Mouse (Mus musculus) spleen, postnatal 4 days (tissue): ENCODE results near the gene Ppif.

Source experiments
- DNase-seq, 2 experiments: peaks; one replicate each; pipeline ENCODE4 v3.0.0; 2022; ENCODE audit warnings: low spot score in 2 of 2

The Ppif gene

GRCm38 (mm10) chr14:25695059-25695458 is 1.1 kb downstream of the Ppif start:
- no peak for DNase-seq

DNA sequence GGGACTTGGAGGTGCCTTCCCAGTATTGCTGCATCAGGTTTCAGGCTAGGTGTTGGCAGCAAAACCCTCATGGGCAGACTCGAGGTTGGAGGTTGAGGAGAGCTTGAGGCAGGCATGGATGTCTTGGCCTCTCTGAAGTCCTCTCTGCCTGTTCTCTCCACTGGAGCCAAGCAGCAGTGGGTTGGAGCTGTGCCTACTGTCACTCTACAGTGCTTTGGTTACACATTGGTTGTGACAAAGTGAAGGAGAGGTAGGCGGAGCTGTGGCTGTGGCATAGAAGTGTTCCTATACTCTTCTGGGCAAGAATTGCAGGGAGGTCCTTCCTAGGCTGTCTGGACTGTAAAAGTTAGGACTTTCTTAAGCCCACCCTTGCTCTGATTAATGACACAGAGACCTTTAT is 2.4 kb downstream of the Ppif start:
- no peak for DNase-seq

DNA sequence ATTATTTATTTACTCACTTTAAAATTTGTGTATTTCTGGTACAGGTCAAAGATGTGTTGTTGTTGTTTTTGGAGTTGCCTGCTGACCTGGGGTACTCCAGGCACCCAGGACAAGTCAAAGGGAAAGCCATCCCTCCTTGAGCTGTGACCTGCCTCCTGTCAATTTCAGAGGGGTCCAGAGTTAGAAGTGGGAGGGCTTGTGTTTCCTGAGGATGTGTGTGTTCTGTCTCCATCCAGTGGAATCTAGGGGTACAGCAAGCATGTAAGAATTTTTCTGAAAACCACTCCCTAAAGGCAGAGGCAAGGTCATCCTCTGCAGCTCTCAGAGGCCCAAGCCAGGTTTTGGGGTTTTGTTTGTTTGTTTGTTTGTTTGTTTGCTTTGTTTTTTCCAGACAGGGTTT is 8.0 kb downstream of the Ppif start:
- DNase-seq = no peak

DNA sequence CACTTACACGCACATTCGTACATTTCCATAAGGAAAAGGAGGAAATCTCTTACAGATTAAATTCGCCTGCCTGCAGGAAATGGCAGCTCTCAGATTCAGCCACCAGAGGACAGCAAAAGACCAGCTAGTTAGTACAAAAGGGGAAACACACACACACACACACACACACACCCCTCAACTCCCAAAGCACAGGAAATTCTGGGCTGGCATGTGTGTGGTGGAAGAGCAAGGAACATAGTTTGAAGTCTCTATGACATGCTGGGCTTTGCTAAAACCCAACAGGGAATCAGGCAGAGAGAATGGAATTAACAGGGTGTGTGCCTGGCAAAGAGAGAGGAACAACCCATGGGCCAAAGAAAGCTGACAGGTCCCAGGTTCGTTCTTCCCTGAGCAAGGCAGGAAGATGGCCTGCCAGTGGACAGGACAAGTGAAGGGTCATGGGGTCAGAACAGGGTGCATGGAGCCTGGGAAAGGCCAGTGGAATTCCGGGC is 13.8 kb downstream of the Ppif start:
- DNase-seq = peak; percentile 40 to 65

DNA sequence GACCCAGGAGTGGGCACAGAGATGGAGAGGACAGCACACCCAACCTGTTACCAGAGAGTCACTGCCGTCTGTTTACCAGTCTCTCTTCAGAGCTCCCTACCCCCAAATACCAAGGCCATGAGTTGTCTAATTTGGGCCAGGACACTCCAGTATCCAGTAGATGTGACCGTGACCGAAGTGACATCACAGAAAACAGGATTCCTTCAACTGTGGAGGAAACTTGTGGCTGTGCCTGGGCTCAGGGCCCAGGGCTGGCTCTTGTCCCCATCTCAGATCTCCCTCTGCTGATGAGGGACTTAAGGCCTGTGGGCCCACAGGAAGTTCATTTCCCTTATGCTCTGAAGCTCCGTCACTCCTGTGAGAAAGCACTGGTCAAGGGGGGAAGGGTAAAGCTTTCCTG is 14.5 kb downstream of the Ppif start:
- no peak for DNase-seq

- DNase-seq = peak in 1 of 2 experiments; percentile 62
Measured at GRCm38 (mm10) chr14:25708917-25709316, 15.0 kb downstream of the Ppif start.

DNA sequence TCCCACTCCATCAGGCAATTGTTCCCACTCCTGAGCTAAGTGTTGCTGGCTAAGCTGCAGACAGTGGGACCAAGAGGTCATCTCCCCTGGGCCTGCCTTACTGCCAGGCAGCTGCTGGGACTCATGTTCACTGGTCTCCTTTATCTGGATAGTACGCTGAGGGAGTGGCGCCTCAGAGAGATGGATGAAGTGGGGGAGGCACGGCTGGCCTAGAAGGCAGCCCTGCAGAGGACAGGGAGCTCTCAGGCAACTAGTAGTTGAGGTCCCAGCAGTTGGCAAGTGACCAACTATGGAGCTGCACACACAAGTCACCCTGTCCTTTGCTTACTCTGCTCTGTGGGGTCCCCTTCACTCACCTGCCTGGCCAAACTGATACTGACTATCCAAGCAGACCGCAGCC is 16.1 kb downstream of the Ppif start:
- peak in 1 of 2 experiments; percentile 60 for DNase-seq

- no peak for DNase-seq
Measured at GRCm38 (mm10) chr14:25710681-25711080, 16.7 kb downstream of the Ppif start.

DNA sequence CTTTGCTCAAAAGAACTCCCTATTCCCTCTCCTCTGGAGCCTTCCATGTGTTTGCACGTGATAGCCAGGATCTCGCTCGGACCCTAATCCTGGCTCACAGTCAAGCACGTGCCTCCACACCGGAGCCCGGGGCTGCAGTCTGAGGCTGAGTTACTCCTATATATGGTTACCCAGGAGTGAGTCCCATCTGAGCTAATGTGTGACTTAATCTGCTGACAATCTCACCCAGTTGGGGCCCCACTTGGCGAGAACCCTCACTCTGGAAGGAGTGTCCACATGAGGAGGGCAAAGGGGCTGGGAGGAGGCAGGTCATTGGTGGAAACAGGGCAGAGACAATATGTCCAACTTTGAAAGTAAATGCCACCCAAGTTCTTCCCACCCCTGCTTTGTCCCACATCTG is 17.2 kb downstream of the Ppif start:
- DNase-seq = no peak

DNA sequence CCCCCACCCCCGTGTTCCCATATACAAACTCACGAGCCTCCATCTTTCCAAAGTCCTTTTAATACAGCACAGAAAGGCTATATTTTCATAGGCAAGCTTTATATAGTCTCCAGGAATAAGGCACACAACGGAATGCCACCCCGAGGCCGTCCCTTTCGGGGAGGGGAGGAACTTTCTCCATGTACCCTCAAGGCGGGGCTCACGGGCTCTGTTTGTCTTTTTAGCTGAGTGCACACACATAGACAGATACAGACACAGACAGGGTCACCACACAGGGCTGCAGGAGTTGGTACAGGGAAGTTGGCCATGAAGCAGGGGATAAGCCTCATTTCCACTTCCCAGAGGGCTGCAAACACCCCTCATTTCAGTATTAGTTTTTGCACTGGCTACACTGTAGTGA is 17.6 kb downstream of the Ppif start:
- DNase-seq = no peak

DNA sequence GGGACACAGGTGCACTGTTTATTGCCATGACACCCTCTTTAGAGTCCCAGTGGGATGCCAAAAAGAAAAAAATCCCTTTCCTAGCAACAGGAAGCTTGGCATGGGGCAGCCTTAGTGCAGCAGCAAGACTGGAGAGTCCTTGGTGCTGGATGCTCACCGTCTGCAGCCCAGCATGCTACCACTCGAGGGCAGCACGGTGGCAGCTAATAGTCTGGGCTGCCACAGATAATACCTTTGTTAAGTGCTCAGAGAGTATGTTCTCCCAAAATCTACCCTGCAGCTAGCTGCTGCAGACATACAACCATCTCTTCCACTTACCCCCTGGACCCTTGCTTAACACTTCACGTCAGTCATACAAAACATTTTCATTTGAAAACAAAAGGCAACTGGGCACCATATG is 19.5 kb downstream of the Ppif start:
- no peak for DNase-seq

DNA sequence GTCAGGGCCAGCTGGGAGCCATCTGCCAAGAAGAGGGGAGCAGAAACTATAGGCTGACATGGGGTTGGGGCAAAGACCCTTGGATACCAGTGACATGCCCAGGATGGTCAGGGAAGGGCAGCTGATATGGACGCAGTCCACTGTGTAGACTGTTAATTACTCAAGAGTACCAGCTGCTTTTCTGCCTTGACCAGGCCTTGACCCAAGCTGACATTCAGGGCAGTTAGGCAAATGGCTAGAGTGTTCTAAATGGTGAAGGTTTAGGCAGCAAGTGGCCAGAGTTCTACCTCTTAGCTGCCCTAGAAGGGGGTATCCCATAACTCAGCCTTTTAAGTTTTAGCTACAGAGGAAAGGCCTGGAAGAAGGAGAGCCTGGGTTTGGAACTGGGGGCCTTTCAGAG is 22.6 kb downstream of the Ppif start:
- DNase-seq = no peak

GRCm38 (mm10) chr14:25717718-25718117 is 23.8 kb downstream of the Ppif start:
- DNase-seq = no peak

GRCm38 (mm10) chr14:25718471-25718870 is 24.5 kb downstream of the Ppif start:
- DNase-seq = no peak

DNA sequence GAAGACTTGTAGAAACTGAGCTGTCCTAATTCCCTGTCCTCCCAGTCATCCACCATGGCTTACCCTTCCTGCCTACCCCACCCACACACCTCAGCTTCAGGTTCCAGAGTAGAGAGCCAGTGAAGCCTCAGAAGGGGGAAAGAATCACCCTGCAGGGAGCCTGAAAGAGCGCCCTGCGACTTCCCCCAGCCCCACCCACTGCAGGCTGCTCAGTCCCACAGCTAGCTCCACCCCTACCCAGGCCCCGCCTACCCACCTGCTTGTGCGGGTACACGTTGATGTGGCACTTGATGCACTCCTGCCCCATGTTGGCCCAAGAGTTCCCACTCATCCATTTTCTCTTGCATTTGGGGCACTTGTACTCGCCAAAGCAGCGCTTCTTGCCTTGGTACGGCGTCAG is 25.4 kb downstream of the Ppif start:
- DNase-seq = peak; percentile 64 to 76

- DNase-seq = no peak
Measured at GRCm38 (mm10) chr14:25720962-25721707, 27.2 kb downstream of the Ppif start.

DNA sequence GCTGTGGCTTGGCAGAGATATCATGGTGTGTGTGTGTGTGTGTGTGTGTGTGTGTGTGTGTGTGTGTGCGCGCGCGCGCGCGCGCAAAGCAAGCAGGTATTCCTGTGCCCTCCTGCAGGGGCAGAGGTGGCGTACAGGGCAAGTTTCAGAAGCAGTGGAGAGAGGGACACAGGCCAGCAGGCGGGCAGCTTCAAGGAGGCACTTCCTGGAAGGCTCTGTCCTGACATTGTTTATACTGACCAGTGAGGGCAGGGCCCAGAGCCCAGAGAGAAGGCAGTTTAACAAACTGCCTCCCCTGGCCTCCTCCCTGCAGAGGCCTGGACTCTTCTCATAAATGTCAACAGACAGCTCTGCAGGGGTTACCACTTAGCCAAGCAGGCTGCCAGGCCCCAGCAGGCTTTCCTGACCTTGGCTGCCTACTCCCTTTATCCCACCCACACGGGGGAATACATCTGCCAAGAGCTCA is 31.1 kb downstream of the Ppif start:
- no peak for DNase-seq

DNA sequence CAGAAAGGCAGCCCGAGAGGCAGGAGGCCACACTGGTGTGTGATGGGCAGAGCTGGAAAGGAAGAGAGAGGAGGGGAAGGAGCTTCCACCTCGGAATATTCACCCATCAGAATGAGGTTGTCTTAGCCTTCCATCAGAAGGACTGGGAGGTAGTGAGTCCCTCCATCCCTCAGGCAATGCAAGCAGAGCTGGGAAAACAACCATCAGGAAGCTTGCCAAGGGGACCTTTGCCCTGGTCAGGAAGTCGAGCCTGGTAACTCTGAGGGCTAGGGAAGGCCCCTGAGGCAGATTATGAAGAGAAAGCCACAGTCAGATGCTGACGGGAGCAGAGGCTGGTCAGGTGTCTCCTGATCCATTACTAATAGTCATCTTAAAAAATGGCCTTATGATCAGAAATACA is 31.7 kb downstream of the Ppif start:
- DNase-seq = no peak

DNA sequence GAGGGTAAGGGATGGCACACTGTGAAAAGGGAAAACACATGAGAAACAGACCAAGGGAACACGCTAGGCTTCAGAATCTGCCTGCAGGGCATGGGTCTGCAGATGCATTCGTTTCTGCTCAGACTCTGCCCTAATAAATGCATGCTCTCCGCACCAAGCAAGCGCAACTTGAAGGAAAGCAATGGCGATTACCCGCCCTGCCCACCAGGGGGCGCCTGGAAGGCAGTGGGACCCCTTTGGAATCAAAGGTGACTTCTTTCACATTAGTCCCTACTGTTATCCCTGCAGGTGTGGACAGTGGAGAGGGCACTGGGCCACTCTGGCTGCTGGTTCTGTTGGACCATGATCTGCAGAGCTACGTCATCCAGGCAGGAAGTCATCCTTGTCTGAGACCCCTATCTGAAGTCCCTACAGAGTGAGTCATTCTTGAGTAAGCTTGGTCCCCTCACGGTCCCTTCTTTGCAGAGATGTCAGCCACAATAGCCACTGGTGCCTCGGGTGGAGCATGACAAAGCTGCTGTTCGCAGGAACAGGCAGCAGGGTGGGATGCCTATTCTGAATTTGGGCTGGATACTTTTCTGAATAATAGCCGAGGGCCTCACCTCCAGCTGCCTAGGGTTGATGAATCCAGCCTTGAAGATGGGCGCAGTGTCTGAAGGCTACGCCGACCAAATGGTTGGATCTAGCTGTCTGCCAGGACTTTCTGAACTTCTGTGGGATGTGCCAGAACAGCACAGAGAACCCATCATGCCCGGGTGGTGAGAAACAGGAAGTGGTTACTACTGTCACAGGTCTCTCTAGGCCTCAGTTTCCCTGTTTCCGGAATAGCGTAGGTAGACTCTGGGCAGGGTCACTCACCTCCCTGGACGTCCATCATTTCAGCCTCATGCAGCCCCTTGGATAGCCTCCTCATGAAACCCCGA is 32.5 kb downstream of the Ppif start:
- DNase-seq = peak; percentile 52 to 84

DNA sequence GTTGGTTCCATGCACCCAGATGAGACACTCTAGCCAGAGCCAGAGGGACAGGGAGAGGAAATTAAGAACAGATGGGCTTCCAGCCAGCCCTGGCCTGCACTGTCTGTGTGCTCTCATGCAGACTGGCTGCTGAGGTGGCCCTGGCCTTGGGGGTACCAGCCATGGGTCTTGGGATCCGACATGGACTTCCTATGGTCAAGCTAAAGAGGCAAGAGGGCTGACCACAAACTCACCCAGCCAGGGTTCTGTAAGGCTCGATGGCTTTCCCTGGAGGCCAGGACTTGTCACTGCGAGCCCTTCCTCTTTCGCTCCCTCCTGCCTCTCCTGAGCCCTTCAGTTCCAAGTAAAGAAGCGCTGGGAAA is 33.2 kb downstream of the Ppif start:
- no peak for DNase-seq

GRCm38 (mm10) chr14:25734736-25735716 is 41.1 kb downstream of the Ppif start:
- DNase-seq = no peak

GRCm38 (mm10) chr14:25736140-25736539 is 42.2 kb downstream of the Ppif start:
- DNase-seq = no peak
